Mouse (Mus musculus): ENCODE measurements around the gene Dgat2. TPM values are rescaled to one million over a fixed set of nuclear protein-coding genes. Genes with fewer than 3 reads are reported as not detected.
A peak's percentile ranks its signal among the peaks of the same experiment; 100 is the strongest.

The Dgat2 gene
- polyA plus RNA-seq, 1 experiment from 2014 or later, result 38.3 TPM

DNA sequence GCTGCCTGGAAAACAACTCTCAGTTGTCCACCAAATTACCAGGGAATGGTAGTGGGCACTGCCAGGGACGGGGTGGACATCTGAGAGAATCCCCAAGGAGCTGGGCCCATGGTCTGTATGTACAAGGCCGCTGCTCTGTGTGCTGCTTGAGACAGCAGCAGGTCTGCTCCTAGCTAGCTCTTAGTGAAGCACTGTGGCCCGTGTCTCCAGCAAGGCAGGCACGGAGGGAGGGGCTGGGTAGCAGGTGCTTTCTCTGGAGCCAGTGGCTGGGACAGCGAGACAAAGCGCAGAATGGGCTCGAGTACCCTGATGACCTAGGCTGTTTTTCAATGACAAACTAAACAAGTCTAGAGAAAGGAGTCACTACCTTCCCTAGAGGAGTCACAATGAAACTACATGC, 21.5 kb downstream of the Dgat2 start:
- no peak overlapping the region for H3K4me3 ChIP-seq (ENCODE audit: low read length)
- no peaks in the 10 kb centered on the region for H3K36me3 ChIP-seq (ENCODE audit: control insufficient read depth, insufficient read depth, low read length)
- H3K27me3 ChIP-seq (ENCODE audit: control insufficient read depth, insufficient read depth, low read depth, low read length), result no peaks in the 10 kb centered on the region
- H3K4me2 ChIP-seq (ENCODE audit: low read depth, low read length), result no peak overlapping the region
- H3K4me1 ChIP-seq (replicated peaks; ENCODE audit: control insufficient read depth, insufficient read depth, low read length), result peaks cover 11% of the 10 kb centered on the region
- H3K27ac ChIP-seq (ENCODE audit: low read length), result no peak overlapping the region
- H3K9ac ChIP-seq (ENCODE audit: low read length), result no peak overlapping the region
- ATAC-seq (ENCODE audit: low read depth), result no peak
- WGBS, result 69% methylated on average over 7 of the region's 7 CpGs
- no peaks in the 10 kb centered on the region for H3K9me3 ChIP-seq (ENCODE audit: control insufficient read depth, low read length)

- H3K4me1 ChIP-seq (replicated peaks; ENCODE audit: control insufficient read depth, insufficient read depth, low read length), result peaks cover 16% of the 10 kb centered on the region
- no peaks in the 10 kb centered on the region for H3K27me3 ChIP-seq (ENCODE audit: control insufficient read depth, insufficient read depth, low read depth, low read length)
- no peak for ATAC-seq (ENCODE audit: low read depth)
- no peaks in the 10 kb centered on the region for H3K36me3 ChIP-seq (ENCODE audit: control insufficient read depth, insufficient read depth, low read length)
- 89% methylated on average over 2 of the region's 2 CpGs for WGBS
- H3K4me3 ChIP-seq (ENCODE audit: low read length), result no peak overlapping the region
- no peak overlapping the region for H3K9ac ChIP-seq (ENCODE audit: low read length)
- H3K27ac ChIP-seq (ENCODE audit: low read length), result no peak overlapping the region
- no peak overlapping the region for H3K4me2 ChIP-seq (ENCODE audit: low read depth, low read length)
- no peaks in the 10 kb centered on the region for H3K9me3 ChIP-seq (ENCODE audit: control insufficient read depth, low read length)
Measured at GRCm38 (mm10) chr7:99159446-99159845, 23.1 kb downstream of the Dgat2 start.

- H3K9me3 ChIP-seq (ENCODE audit: control insufficient read depth, low read length), result no peaks in the 10 kb centered on the region
- no peaks in the 10 kb centered on the region for H3K27me3 ChIP-seq (ENCODE audit: control insufficient read depth, insufficient read depth, low read depth, low read length)
- WGBS, result 76% methylated on average over 5 of the region's 5 CpGs
- H3K27ac ChIP-seq (ENCODE audit: low read length), result no peak overlapping the region
- H3K4me1 ChIP-seq (replicated peaks; ENCODE audit: control insufficient read depth, insufficient read depth, low read length), result peaks cover 16% of the 10 kb centered on the region
- no peak for ATAC-seq (ENCODE audit: low read depth)
- H3K4me3 ChIP-seq (ENCODE audit: low read length), result no peak overlapping the region
- no peak overlapping the region for H3K9ac ChIP-seq (ENCODE audit: low read length)
- no peaks in the 10 kb centered on the region; the same call in 1 of the 2 replicates for H3K36me3 ChIP-seq (ENCODE audit: control insufficient read depth, insufficient read depth, low read length)
- H3K4me2 ChIP-seq (ENCODE audit: low read depth, low read length), result no peak overlapping the region
Measured at GRCm38 (mm10) chr7:99158904-99159303, 23.6 kb downstream of the Dgat2 start.

GRCm38 (mm10) chr7:99158011-99158410, 24.5 kb downstream of the Dgat2 start:
- 75% methylated on average over 8 of the region's 8 CpGs for WGBS

GRCm38 (mm10) chr7:99156737-99157136, 25.8 kb downstream of the Dgat2 start:
- no peak overlapping the region for H3K27ac ChIP-seq (ENCODE audit: low read length)
- ATAC-seq (ENCODE audit: low read depth), result no peak
- no peak overlapping the region for H3K4me3 ChIP-seq (ENCODE audit: low read length)
- H3K27me3 ChIP-seq (ENCODE audit: control insufficient read depth, insufficient read depth, low read depth, low read length), result no peaks in the 10 kb centered on the region
- H3K4me2 ChIP-seq (ENCODE audit: low read depth, low read length), result no peak overlapping the region
- peaks cover 16% of the 10 kb centered on the region for H3K4me1 ChIP-seq (replicated peaks; ENCODE audit: control insufficient read depth, insufficient read depth, low read length)
- no peaks in the 10 kb centered on the region; the same call in 1 of the 2 replicates for H3K36me3 ChIP-seq (ENCODE audit: control insufficient read depth, insufficient read depth, low read length)
- 70% methylated on average over 10 of the region's 10 CpGs for WGBS
- H3K9me3 ChIP-seq (ENCODE audit: control insufficient read depth, low read length), result no peaks in the 10 kb centered on the region
- H3K9ac ChIP-seq (ENCODE audit: low read length), result no peak overlapping the region

More at GRCm38 (mm10) chr7:99158011-99158410, 24.5 kb downstream of the Dgat2 start:
- H3K4me1 ChIP-seq (replicated peaks; ENCODE audit: control insufficient read depth, insufficient read depth, low read length), result peaks cover 16% of the 10 kb centered on the region
- no peak overlapping the region for H3K27ac ChIP-seq (ENCODE audit: low read length)
- H3K9me3 ChIP-seq (ENCODE audit: control insufficient read depth, low read length), result no peaks in the 10 kb centered on the region
- ATAC-seq (ENCODE audit: low read depth), result no peak
- H3K36me3 ChIP-seq (ENCODE audit: control insufficient read depth, insufficient read depth, low read length), result no peaks in the 10 kb centered on the region; the same call in 1 of the 2 replicates
- no peaks in the 10 kb centered on the region for H3K27me3 ChIP-seq (ENCODE audit: control insufficient read depth, insufficient read depth, low read depth, low read length)
- H3K4me2 ChIP-seq (ENCODE audit: low read depth, low read length), result no peak overlapping the region
- no peak overlapping the region for H3K4me3 ChIP-seq (ENCODE audit: low read length)
- no peak overlapping the region for H3K9ac ChIP-seq (ENCODE audit: low read length)

- peak overlapping the region; percentile 29 for H3K4me3 ChIP-seq (ENCODE audit: low read length)
- H3K9ac ChIP-seq (ENCODE audit: low read length), result peak overlapping the region; percentile 61
- H3K4me1 ChIP-seq (replicated peaks; ENCODE audit: control insufficient read depth, insufficient read depth, low read length), result peaks cover 16% of the 10 kb centered on the region
- peak overlapping the region; percentile 77 for H3K27ac ChIP-seq (ENCODE audit: low read length)
- H3K9me3 ChIP-seq (ENCODE audit: control insufficient read depth, low read length), result no peaks in the 10 kb centered on the region
- ATAC-seq (ENCODE audit: low read depth), result peak; percentile 85
- H3K27me3 ChIP-seq (ENCODE audit: control insufficient read depth, insufficient read depth, low read depth, low read length), result no peaks in the 10 kb centered on the region
- H3K36me3 ChIP-seq (ENCODE audit: control insufficient read depth, insufficient read depth, low read length), result no peaks in the 10 kb centered on the region; the same call in 1 of the 2 replicates
- peak overlapping the region; percentile 57 for H3K4me2 ChIP-seq (ENCODE audit: low read depth, low read length)
- WGBS, result 10% methylated on average over 16 of the region's 17 CpGs
Measured at GRCm38 (mm10) chr7:99155311-99156289, 26.9 kb downstream of the Dgat2 start.

DNA sequence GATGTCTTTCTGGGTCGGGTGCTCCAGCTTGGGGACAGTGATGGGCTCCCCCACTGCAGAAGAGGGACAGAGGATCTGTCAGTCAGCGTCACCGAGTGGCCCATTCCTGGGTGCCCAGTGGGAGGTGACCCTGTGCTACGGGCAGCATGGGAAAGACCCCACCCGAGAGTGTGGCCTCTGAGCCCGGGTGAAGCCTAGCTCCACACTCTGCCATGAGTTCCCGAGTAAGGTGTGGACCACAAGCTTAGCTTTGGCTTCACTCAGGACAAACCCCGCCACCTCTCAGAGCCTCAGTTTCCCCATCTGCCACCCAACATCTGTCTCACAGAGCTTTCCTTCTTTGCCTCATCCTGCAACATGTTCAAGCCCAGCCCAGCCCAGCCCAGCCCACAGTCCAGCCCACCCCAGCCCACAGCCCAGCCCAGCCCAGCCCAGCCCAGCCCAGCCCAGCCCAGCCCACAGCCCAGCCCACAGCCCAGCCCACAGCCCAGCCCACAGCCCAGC, 27.8 kb downstream of the Dgat2 start:
- H3K27ac ChIP-seq (ENCODE audit: low read length), result no peak overlapping the region
- peak; percentile 49 for ATAC-seq (ENCODE audit: low read depth)
- H3K9ac ChIP-seq (ENCODE audit: low read length), result no peak overlapping the region
- H3K4me3 ChIP-seq (ENCODE audit: low read length), result no peak overlapping the region
- no peaks in the 10 kb centered on the region for H3K27me3 ChIP-seq (ENCODE audit: control insufficient read depth, insufficient read depth, low read depth, low read length)
- H3K4me2 ChIP-seq (ENCODE audit: low read depth, low read length), result no peak overlapping the region
- no peaks in the 10 kb centered on the region for H3K9me3 ChIP-seq (ENCODE audit: control insufficient read depth, low read length)
- 54% methylated on average over 8 of the region's 8 CpGs for WGBS
- peaks cover 16% of the 10 kb centered on the region for H3K4me1 ChIP-seq (replicated peaks; ENCODE audit: control insufficient read depth, insufficient read depth, low read length)
- no peaks in the 10 kb centered on the region; the same call in 1 of the 2 replicates for H3K36me3 ChIP-seq (ENCODE audit: control insufficient read depth, insufficient read depth, low read length)

DNA sequence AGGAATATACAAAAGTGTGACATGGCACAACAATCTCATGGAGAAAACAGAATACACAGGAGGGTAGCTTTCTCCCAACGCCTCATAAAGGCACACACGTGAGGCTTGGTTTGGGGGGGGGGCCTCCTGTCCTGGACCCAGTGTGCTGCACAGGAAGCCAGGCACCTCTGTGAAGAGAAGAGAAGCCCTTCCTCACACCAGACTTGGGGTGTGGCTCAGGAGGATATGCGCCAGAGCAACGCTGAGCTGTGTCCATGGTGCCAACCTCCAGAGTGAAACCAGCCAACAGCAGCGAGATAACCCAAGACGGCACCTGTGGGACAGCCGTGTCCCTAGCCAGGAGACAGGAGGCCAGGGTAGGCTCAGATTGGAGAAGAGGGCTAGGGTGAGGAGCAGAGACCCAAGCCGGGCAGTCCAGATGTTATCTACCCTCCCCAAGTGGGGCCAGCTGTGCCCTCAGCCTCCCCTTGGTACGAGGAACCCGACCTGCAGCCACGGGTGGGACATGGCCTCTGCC, 28.8 kb downstream of the Dgat2 start:
- peaks cover 16% of the 10 kb centered on the region for H3K4me1 ChIP-seq (replicated peaks; ENCODE audit: control insufficient read depth, insufficient read depth, low read length)
- no peak for ATAC-seq (ENCODE audit: low read depth)
- H3K36me3 ChIP-seq (ENCODE audit: control insufficient read depth, insufficient read depth, low read length), result no peaks in the 10 kb centered on the region; the same call in 1 of the 2 replicates
- no peak overlapping the region for H3K27ac ChIP-seq (ENCODE audit: low read length)
- no peak overlapping the region for H3K4me2 ChIP-seq (ENCODE audit: low read depth, low read length)
- WGBS, result 77% methylated on average over 11 of the region's 11 CpGs
- no peak overlapping the region for H3K9ac ChIP-seq (ENCODE audit: low read length)
- H3K9me3 ChIP-seq (ENCODE audit: control insufficient read depth, low read length), result no peaks in the 10 kb centered on the region
- H3K4me3 ChIP-seq (ENCODE audit: low read length), result no peak overlapping the region
- H3K27me3 ChIP-seq (ENCODE audit: control insufficient read depth, insufficient read depth, low read depth, low read length), result no peaks in the 10 kb centered on the region

GRCm38 (mm10) chr7:99152756-99153155, 29.8 kb downstream of the Dgat2 start:
- Histone ChIP-seq H3K36me3 (ENCODE audit: control insufficient read depth, insufficient read depth, low read length) (no peaks in the 10 kb centered on the region; the same call in 1 of the 2 replicates), H3K4me1 (replicated peaks; ENCODE audit: control insufficient read depth, insufficient read depth, low read length) (peaks cover 16% of the 10 kb centered on the region), H3K4me2 (ENCODE audit: low read depth, low read length) (no peak overlapping the region), H3K4me3 (ENCODE audit: low read length) (no peak overlapping the region), H3K9ac (ENCODE audit: low read length) (no peak overlapping the region), H3K9me3 (ENCODE audit: control insufficient read depth, low read length) (no peaks in the 10 kb centered on the region), H3K27me3 (ENCODE audit: control insufficient read depth, insufficient read depth, low read depth, low read length) (no peaks in the 10 kb centered on the region), H3K27ac (ENCODE audit: low read length) (no peak overlapping the region)
- no peak for ATAC-seq (ENCODE audit: low read depth)
- 64% methylated on average over 7 of the region's 8 CpGs for WGBS
